Mouse (Mus musculus) hindlimb bud, embryonic 11.5 days (tissue): ENCODE measurements around the gene Lzts2.

ENCODE experiments used
- DNase-seq: peaks from one replicate; pipeline ENCODE4 v3.0.0-alpha.2; 2012; ENCODE audit warnings: low read depth, low spot score; ENCODE audit errors: extremely low spot score

Lzts2 gene

GRCm38 (mm10) chr19:45014335-45014971, at the start of gene Lzts2:
Gene Lzts2 (plus strand): TSS chr19:45014414.
- no peak for DNase-seq

GRCm38 (mm10) chr19:44965978-44966377, 48.2 kb upstream of the Lzts2 start:
- DNase-seq = no peak

GRCm38 (mm10) chr19:44968329-44968728, 45.9 kb upstream of the Lzts2 start:
- DNase-seq = no peak

GRCm38 (mm10) chr19:44976636-44977035, 37.6 kb upstream of the Lzts2 start:
- no peak for DNase-seq

- DNase-seq = no peak
Measured at GRCm38 (mm10) chr19:44977148-44977547, 37.1 kb upstream of the Lzts2 start.

GRCm38 (mm10) chr19:44980787-44981186, 33.4 kb upstream of the Lzts2 start:
- DNase-seq = no peak

GRCm38 (mm10) chr19:44982477-44983115, 31.6 kb upstream of the Lzts2 start:
- DNase-seq = no peak

GRCm38 (mm10) chr19:44983366-44983765, 30.8 kb upstream of the Lzts2 start:
- DNase-seq = no peak

- no peak for DNase-seq
Measured at GRCm38 (mm10) chr19:44984420-44984819, 29.8 kb upstream of the Lzts2 start.

- no peak for DNase-seq
Measured at GRCm38 (mm10) chr19:44985159-44985988, 28.8 kb upstream of the Lzts2 start.

GRCm38 (mm10) chr19:44987004-44987403, 27.2 kb upstream of the Lzts2 start:
- DNase-seq = no peak

GRCm38 (mm10) chr19:44987851-44988250, 26.4 kb upstream of the Lzts2 start:
- no peak for DNase-seq

GRCm38 (mm10) chr19:44988321-44988720, 25.9 kb upstream of the Lzts2 start:
- no peak for DNase-seq

GRCm38 (mm10) chr19:44988831-44989566, 25.2 kb upstream of the Lzts2 start, which contains the start of gene Sema4g:
Gene Sema4g (plus strand): TSS chr19:44989101.
- DNase-seq = no peak

- no peak for DNase-seq
Measured at GRCm38 (mm10) chr19:44989567-44990495, 24.4 kb upstream of the Lzts2 start.

GRCm38 (mm10) chr19:44991031-44991430, 23.2 kb upstream of the Lzts2 start:
- DNase-seq = no peak

GRCm38 (mm10) chr19:44992246-44992645, 22.0 kb upstream of the Lzts2 start:
- no peak for DNase-seq

GRCm38 (mm10) chr19:44992712-44993111, 21.5 kb upstream of the Lzts2 start:
- DNase-seq = no peak

- no peak for DNase-seq
Measured at GRCm38 (mm10) chr19:44997786-44998185, 16.4 kb upstream of the Lzts2 start.

- DNase-seq = no peak
Measured at GRCm38 (mm10) chr19:44999647-45000046, 14.6 kb upstream of the Lzts2 start.
